Mouse (Mus musculus) left cerebral cortex, adult 18-20 months (tissue): ENCODE data around the gene Cux2. TPM values are rescaled to one million over a fixed set of nuclear protein-coding genes. Genes with fewer than 3 reads are reported as not detected.

Experiments
- DNase-seq, 2 experiments: peaks; one replicate each; pipeline ENCODE4 v3.0.0; 2021 to 2022; ENCODE audit warnings: low spot score in 2 of 2, mixed read lengths in 1 of 2
- total RNA-seq, 2 experiments: library from RNA; stranded (reverse); gene quantifications; 2 replicates each; pipeline ENCODE4 v1.2.3; 2021

Cux2 gene
- total RNA-seq, 2 experiments from 2014 or later, result 192 to 210 TPM

DNA sequence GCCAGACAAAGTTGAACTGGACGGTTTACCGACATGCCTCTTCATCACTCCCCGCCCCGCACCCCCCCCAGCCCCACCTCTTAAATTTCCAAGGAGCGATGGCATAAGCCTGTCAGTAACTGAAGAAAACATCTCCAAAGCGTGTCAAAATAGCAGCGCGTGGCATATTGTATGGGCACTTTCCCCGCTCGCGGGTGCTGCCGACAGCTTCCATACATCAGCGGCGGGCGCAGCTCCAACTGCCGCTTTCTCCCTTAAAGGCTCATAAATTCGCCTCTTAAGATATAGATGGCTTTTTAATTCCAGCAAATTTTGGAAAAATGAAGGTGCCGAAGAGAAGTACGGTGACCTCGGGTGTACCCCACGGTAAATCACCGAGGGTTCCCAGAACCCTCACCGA lies 124.6 kb downstream of the Cux2 start:
- DNase-seq, result peak; percentile 62 to 73

GRCm38 (mm10) chr5:121924423-121924822 lies 125.5 kb downstream of the Cux2 start:
- DNase-seq, result no peak

DNA sequence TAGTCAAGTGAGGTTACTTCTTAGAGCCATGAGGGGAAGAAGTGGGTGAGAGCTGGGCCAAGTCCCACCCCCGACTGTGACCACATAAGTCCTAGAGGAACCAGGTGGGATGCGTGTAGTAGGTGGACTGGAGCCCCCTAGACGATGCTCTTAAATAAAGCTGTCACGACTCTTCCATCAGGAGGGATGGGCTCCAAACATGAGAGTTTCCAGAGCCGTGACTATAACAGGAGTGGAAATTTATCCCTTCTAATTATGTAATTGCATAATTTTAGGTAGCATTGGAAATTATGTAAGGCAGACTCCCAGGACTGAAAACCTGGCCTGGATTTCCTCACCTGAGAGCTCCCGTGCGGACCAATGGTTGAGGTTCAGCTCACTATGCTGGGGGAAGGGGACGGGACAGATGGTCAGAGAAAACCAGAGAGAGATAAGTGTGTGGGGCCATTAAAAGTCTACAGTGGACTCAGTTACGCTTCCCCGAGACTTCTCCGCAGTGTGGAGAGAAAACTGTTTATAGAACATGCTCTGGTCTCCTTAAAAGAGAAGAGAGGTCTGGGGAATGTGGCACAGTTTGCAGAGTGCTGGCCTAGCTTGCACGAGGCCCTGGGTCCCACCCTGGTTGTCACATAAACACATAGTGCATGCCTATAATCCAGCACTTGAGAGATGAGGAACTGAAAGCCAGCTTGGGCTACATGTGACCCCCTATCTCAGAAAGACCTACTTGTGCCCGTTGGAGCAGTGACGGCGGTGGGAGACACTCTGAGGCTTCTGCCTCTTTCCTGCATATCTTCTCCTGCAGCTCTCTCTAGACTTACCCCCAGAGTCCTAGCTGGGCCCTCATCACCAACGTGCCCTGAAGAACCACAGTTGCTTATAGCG lies 126.7 kb downstream of the Cux2 start:
- peak; percentile 26 to 52 for DNase-seq

DNA sequence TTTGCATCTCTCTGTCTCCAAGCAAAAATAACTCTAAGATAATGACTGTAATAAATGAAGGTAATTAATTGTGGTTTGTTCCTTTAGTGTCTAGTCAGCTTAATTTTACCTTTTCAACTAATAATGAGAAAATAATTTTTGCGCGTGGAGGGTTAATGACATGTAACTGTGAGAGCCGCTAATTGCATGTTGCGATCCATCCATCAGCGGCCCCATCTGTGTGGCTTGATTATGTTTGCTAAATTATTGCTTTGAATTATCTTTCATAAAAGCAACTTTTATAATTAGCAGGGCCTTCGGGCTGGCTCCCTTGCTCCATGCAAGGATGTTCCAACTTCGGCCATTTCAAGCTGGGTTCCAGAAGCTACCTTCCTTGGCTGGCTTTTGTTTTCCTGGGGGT lies 130.7 kb downstream of the Cux2 start:
- no peak for DNase-seq

DNA sequence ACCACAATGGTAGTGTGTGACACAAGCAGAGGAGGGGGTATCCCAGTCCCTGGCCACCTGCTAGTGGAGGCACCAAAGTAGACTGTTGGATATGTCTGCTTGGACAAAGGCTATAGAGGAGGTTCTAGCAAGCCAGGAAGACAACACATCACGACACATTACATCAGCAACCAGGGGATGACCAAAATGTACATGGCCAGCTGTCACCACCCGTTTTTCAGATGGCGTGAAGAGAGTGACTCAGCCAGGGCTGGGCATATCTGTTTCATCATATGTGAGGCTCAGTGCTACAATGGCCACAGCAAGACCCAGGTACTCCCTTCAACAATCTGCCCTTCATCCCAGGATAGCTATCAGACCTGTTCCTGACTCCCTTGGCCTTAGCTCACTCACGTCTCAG lies 133.1 kb downstream of the Cux2 start:
- DNase-seq, result peak; percentile 52 to 64

DNA sequence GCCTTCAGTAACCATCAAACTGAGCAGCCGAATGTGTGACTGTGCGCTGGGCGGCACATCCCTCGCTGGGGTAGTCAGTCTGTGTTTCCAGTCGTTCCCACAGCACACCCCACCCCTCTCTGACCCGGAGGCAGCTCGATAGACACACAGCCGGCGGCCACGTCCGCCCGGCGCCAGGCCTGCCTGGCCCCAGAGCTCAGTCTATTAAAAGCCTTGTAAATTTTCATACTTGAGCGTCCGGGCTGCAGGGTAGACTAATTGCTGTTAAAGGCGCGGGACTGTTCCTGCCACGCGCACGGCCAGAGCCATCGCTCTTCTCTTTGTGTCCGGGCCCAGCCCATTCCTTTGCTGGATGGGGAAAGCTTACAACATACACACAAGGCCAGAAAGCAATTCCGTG lies 135.9 kb downstream of the Cux2 start:
- no peak for DNase-seq

DNA sequence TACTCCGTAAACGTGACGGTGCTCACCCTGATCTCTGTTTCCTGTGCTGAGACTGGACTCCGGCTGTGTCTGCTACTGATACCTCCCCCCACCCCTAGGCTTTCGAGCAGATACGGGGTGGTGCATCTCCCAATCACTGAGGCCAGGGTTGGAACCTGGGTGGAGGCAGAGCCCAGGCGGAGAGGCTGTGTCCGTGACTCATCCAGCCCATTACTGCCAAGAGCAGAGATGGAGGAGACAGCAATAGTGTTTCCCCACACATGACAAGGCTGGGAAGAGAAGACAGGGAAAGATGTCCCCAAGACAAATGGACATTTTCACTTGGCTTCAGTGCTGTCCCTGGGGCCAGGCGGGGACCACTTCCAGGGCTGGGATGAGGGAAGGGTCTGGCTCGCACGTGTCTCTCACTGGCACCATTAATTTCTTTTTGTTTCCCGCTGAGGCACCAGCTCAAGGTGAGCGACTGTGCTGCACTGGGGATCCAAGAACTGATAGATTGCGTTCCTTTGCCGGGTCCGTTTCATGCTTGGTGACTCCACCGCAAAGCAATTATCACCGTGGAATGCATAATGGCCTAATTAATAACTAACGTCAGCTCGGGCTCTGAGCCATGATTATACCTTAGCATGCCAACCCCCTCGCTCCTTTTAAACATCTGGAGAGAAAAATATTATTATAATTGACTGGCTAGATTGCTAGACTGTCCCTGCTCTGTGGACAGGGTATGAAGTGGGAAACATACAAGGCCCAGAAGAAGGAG lies 140.5 kb downstream of the Cux2 start:
- DNase-seq, result peak in 1 of 2 experiments; percentile 31

GRCm38 (mm10) chr5:121905671-121906070 lies 144.2 kb downstream of the Cux2 start:
- DNase-seq, result no peak

GRCm38 (mm10) chr5:121904799-121905198 lies 145.1 kb downstream of the Cux2 start:
- DNase-seq, result no peak

DNA sequence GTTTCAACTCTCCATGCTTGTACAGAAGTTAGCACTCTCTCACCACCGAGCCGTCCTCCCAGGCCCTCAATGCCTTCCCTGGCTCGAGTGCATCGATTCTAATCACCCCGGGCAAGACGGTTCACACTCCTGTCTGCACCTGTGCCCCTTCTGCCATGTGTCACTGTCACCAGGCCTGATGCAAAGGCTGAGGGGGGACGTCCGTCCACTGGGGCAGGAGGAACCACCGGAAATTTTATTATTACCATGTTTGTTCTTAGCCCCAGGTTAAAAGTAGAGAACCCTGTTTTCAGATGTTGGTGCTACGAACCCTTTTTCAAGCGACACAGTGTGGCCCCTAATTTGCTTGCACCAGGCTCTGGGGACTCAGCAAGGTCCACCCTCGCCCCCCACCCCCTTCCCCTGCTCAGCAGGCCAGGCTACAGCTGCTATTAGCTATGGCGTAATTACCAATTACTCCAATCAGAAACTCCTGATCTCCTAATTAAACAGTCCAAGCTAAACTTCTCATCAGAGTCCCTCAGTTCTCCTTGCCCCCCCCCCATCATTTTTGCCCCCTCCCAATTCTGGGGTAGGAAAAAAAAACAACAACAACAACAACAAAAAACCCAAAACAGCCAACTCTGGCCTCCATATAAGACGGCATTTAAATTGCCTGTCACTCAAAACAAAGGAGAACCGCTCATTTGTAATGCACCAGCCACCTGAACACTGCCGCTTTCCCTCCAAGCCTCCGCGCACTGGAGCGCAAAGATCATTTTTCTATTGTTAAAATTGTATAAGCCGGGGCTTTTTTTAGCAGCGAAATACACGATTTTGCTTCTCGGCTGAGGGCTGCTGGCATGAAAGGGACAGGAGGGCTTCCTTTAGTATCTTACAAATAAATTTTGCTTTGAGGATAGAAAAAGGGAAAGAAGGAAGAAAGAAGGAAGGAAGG lies 146.8 kb downstream of the Cux2 start:
- no peak for DNase-seq

DNA sequence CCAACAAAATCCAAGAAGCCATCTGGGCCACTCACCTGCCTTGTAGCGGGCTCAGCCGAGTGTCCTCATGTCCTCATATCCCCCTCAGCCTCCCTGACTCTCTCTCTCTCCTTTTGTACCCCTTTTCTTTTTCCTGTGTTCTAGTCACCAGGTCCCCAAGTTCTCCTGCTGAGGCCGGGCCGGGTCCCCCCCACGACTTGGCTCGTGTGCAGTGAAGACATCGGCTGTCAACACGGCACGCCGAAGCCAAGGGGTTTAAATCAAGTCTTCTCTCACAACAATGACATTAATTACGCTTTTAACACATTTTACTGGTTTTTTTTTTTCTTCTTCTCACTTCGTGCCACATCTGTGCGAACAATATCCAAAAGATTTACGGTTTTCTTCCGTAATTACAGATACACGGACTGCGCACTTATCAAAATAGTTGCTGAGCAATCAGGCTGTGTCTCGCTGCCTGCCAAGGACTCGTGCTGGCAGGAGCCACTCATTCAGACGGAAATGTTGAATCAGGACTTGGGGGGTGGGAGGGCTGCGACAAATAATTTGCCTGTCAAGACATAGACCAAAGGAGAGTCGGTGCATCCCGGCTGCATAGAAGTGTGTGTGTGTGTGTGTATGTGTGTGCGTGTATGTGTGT lies 154.7 kb downstream of the Cux2 start:
- no peak for DNase-seq

DNA sequence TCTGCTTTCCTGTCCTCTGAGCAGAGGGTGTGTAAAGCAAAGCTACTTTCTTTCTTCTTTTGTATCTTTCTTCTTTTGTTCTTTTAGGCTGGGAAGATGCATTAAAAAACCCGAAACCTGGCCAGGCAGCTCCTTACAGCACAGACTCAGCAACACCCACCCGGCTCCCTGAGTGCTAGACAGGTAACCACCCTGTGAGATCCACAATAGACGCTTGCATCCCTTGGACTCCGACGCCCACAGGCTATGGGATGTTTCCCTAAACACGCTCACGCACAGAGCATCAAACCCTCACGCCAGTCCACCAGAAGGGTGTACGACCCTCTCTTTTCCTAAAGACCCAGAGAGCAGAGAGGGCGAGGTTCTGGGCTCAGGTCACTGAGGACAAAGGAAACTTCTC lies 155.3 kb downstream of the Cux2 start:
- no peak for DNase-seq

DNA sequence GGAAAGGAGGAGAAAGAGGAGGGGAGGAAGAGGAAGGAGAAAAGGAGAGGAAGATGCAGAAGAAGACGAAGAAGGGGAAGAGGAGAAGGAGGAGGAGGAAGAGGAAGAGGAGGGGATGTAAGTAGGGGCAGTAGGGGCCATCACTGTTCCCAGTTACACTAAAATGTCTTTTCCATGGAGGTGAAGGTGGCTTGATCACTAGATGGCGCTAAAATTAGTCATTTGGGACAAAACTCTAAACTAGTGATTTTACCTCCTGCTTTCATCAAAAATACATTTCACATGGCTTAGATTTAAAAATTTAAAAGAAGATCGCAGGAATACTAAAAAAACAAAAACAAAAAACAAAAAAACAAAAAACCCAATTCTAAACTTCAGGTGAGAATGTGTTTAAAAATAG lies 156.3 kb downstream of the Cux2 start:
- no peak for DNase-seq

- peak; percentile 84 to 90 for DNase-seq
These were observed 157.6 kb downstream of the Cux2 start for GRCm38 (mm10) chr5:121892281-121892680.

- no peak for DNase-seq
These were observed 159.0 kb downstream of the Cux2 start for GRCm38 (mm10) chr5:121890925-121891324.

GRCm38 (mm10) chr5:121889819-121890362 lies 160.0 kb downstream of the Cux2 start:
- DNase-seq, result no peak

DNA sequence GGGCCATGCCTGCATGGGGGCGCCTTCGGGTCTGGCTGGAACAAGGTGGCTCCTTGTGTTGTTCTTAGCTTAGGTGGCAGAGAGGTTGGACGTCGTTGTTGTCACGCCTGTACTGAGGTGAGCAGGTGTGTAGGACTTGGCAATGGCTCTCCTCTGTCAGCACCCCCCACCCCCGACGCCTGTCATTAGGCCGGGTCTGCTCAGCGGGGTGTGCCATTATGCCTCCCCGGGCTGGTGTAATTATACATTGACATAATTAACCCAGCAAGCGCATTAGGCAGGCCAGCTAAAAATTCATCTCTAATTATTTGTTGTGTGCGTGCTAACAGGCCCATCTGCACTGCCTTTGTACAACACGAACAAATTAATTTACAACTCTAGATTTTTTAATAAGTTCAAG lies 160.5 kb downstream of the Cux2 start:
- DNase-seq, result no peak

- no peak for DNase-seq
These were observed 166.5 kb downstream of the Cux2 start for GRCm38 (mm10) chr5:121883356-121883755.

DNA sequence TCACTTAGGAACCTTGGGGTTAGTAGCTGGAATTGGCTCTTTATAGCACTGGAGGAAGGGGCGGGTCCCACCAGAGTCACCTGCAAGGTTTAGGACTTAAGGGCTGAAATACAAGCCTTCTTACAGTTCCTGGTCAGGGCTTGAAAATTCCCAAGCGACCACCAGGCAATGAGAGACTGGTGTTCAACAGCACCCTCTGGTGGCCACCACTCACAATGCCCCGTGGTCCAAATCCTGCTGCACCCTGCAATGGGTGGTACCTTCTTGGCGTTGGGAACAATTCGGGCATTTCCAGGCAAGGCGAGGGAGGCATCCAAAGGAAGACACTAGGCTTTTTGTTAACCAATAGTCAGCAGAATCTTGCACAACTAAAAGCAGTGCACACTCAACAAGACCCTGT lies 170.7 kb downstream of the Cux2 start:
- DNase-seq, result peak in 1 of 2 experiments; percentile 43

DNA sequence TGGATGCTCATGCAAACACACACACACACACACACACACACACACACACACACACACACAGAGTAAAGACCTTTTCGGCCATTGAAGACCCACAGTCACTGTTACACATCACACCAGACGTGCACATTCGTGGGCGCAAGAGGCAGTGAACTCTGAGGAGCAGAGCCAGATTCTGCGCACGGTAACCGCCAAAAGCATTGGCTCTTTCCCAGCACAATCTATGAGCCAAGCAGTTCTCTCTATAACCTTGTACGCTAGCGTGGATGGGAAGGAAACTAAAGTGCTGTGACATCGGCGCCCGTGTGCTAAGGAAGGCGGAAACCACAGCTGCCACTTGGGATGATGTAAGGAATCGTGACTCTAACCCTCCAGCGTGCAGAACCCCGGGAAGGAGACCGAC lies 171.2 kb downstream of the Cux2 start:
- DNase-seq, result no peak
